Mouse (Mus musculus): ENCODE results near the gene Cfap52.

Gene Cfap52

GRCm38 (mm10) chr11:67895641-67896040, 69.8 kb downstream of the Cfap52 start:
- ChIA-PET CTCF (interaction anchor here in 1 of 4 experiments (0.6 kb wide), 1 partner anchor 1398 kb away, joined by 4 read pairs; no protein-coding TSS in a partner anchor), POLR2A (no interaction called here)

- ChIA-PET CTCF (interaction anchor here in 1 of 4 experiments (0.8 kb wide), 1 partner anchor 10 kb away, joined by 3 read pairs; no protein-coding TSS in a partner anchor), POLR2A (no interaction called here)
Observed at GRCm38 (mm10) chr11:67888521-67888920, 76.9 kb downstream of the Cfap52 start.

GRCm38 (mm10) chr11:67885921-67886320, 79.5 kb downstream of the Cfap52 start:
- CTCF ChIA-PET: interaction anchor here in 3 of 4 experiments (0.5 to 0.9 kb wide), 4 partner anchors 13 to 53 kb away, joined by 3 read pairs; no protein-coding TSS in a partner anchor
- POLR2A ChIA-PET: interaction anchor here in 1 of 4 experiments (0.5 to 0.6 kb wide), 2 partner anchors 12 to 68 kb away, joined by 4 to 5 read pairs; no protein-coding TSS in a partner anchor
